Mouse (Mus musculus): ENCODE measurements at regions not wholly inside any gene's neighbourhood (a gene's known extent, or its start where the extent isn't known, plus 50 kb on each side); places are given as distances from the start of the nearest gene placed in this dataset.

- WGBS: 93% methylated on average over 2 of the region's 2 CpGs
- ATAC-seq (ENCODE audit: low FRiP score, low read depth): no peak
- no peaks in the 10 kb centered on the region for H3K36me3 ChIP-seq
Observed at GRCm38 (mm10) chr9:85391283-85391682, 64.1 kb upstream of the Tent5a start.

DNA sequence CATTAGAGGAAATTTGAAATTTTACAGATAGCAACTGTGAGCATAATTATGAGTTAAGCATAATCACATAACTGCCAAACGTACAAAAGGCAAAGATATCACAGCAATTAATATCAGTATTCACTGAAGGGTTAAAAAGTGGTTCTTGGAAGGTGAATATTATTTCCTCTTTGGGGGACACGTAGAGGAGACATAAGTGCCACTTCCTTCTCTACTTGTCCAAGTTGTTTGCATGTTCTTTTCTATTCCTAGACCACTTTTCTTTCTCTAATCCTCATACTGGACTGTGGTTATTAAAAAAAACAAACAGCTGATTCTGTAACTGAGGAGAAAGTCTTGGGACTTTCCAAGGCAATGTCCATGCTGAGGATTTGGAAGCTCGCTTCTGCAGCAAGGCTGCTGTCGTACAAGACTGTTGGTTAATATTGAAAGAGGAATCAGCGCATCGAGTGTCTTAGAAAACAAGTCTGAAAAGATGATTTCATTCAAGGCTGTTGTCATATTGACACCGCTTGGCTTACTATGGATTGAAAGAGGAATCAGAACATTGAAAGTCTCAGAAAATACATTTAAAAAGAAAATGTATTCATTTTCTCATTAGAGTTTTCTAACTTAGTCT lies 61.7 kb upstream of the Tent5a start:
- ATAC-seq (ENCODE audit: low FRiP score, low read depth): no peak
- 90% methylated on average over 7 of the region's 7 CpGs for WGBS
- Histone ChIP-seq H3K4me1 (no peaks in the 10 kb centered on the region), H3K4me3 (no peak overlapping the region), H3K9ac (no peak overlapping the region), H3K36me3 (no peaks in the 10 kb centered on the region), H3K9me3 (no peaks in the 10 kb centered on the region), H3K4me2 (replicated peaks) (no peak overlapping the region), H3K27ac (no peak overlapping the region), H3K27me3 (replicated peaks) (no peaks in the 10 kb centered on the region)

More at GRCm38 (mm10) chr9:85391283-85391682, 64.1 kb upstream of the Tent5a start:
- no peaks in the 10 kb centered on the region for H3K27me3 ChIP-seq (replicated peaks)
- H3K27ac ChIP-seq: no peak overlapping the region
- no peak overlapping the region for H3K9ac ChIP-seq
- H3K4me3 ChIP-seq: no peak overlapping the region
- no peaks in the 10 kb centered on the region for H3K9me3 ChIP-seq
- H3K4me2 ChIP-seq (replicated peaks): no peak overlapping the region
- no peaks in the 10 kb centered on the region for H3K4me1 ChIP-seq

GRCm38 (mm10) chr9:85382413-85382812 lies 55.3 kb upstream of the Tent5a start:
- no peaks in the 10 kb centered on the region for H3K9me3 ChIP-seq
- no peaks in the 10 kb centered on the region for H3K36me3 ChIP-seq
- no peak overlapping the region for H3K9ac ChIP-seq
- no peaks in the 10 kb centered on the region for H3K4me1 ChIP-seq
- no peak overlapping the region for H3K27ac ChIP-seq
- ATAC-seq (ENCODE audit: low FRiP score, low read depth): no peak
- H3K4me2 ChIP-seq (replicated peaks): no peak overlapping the region
- WGBS: 81% methylated on average over 2 of the region's 2 CpGs
- no peaks in the 10 kb centered on the region for H3K27me3 ChIP-seq (replicated peaks)
- no peak overlapping the region for H3K4me3 ChIP-seq

DNA sequence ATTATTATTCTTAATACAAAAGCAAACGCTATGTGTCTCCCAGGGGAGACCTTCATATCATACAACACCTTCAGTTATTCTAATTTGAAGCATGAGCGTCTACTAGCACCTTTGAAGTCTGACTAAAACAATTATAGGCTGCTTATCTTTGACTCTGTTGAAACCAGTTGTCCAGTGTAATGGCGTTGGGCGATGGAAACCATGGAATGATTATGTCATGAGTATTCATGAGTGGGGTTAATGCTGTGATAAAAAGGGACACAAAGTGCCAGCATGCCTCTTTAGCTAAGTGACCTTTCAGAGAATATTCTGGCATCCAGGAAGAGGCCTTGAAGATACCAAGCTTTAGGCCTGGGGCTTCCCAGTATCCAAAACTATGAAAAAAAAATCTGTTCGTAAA lies 53.6 kb upstream of the Tent5a start:
- WGBS: 84% methylated on average over 5 of the region's 5 CpGs

GRCm38 (mm10) chr9:85379135-85379534 lies 52.0 kb upstream of the Tent5a start:
- Histone ChIP-seq H3K4me1 (no peaks in the 10 kb centered on the region), H3K36me3 (no peaks in the 10 kb centered on the region), H3K27ac (no peak overlapping the region), H3K27me3 (replicated peaks) (no peaks in the 10 kb centered on the region), H3K4me2 (replicated peaks) (no peak overlapping the region), H3K9me3 (no peaks in the 10 kb centered on the region), H3K4me3 (no peak overlapping the region), H3K9ac (no peak overlapping the region)
- ATAC-seq (ENCODE audit: low FRiP score, low read depth): no peak
- WGBS: 92% methylated on average over 2 of the region's 2 CpGs

More for the DNA sequence above, 53.6 kb upstream of the Tent5a start:
- Histone ChIP-seq H3K36me3 (no peaks in the 10 kb centered on the region), H3K4me2 (replicated peaks) (no peak overlapping the region), H3K9ac (no peak overlapping the region), H3K4me3 (no peak overlapping the region), H3K4me1 (no peaks in the 10 kb centered on the region), H3K9me3 (no peaks in the 10 kb centered on the region), H3K27ac (no peak overlapping the region), H3K27me3 (replicated peaks) (no peaks in the 10 kb centered on the region)
- ATAC-seq (ENCODE audit: low FRiP score, low read depth): no peak

Data from neural tube, embryonic 12.5 days (tissue).